Mouse (Mus musculus) megakaryocyte-erythroid progenitor cell, adult 5-6 weeks (primary cell): ENCODE measurements around the gene Mgme1. TPM values are rescaled to one million over a fixed set of nuclear protein-coding genes. Genes with fewer than 3 reads are reported as not detected.

Experiments
- ATAC-seq: replicated peaks from 2 replicates; pipeline ENCODE4 v1.8.0; 2016; ENCODE audit warnings: mild to moderate bottlenecking, inconsistent platforms; ENCODE audit not compliant: severe bottlenecking, poor library complexity, low FRiP score, low TSS enrichment
- total RNA-seq, 2 experiments: library from RNA; stranded (forward) in 1 of 2; stranded (reverse) in 1 of 2; fragments of 200-1000, 215-1000 nt in 1 of 2; fragments of >200 nt in 1 of 2; fragmentation: Nextera tagmentation in 1 of 2; gene quantifications; 2 replicates each; pipeline ENCODE4 v1.2.3; 2014 to 2017

Gene Mgme1
- total RNA-seq (2014; fragmentation: Nextera tagmentation), result 9.5 and 16.1 TPM in 2 replicates
- total RNA-seq (2017), result 24.7 and 31.8 TPM in 2 replicates

GRCm38 (mm10) chr2:144270507-144271420 is at the start of gene Mgme1, which contains the start of gene Snx5:
Mgme1 (plus strand) TSS chr2:144270663.
Snx5 (minus strand) TSS chr2:144270906.
- ATAC-seq, result peak; percentile 85

GRCm38 (mm10) chr2:144224351-144224750 is 46.1 kb upstream of the Mgme1 start:
- ATAC-seq, result peak; percentile 73

DNA sequence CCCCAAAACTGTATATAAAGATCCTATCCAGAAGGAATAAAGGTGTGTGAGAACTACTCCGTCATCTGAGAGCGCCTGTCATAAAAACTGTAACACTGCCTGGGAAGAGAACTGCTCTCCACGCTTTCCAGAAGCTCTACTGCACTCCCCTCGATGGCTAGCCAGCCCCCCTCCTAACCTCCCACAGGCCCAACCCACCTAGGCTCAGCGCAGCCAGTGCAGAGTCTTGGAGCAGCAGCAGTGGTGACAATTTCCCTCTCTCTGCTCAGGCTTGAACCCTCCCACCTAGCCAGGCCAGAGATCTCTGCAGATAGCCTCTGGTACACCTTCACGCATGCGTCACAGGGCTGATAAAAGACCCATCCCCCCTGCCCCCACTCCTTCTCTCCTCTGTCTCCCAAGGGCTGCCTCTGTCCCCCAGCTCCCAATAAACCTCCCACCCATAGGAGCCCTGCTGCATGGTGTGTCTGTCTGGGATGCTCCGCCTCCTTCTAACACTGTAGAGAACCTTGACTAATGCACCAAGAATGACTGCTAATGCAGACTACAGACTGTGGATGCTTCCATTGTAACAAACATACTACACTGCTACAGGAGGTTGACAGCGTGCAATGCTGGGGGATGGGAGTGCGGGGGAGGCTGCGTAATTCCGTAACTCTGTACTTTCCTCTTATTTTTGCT is 43.4 kb upstream of the Mgme1 start:
- ATAC-seq, result no peak

DNA sequence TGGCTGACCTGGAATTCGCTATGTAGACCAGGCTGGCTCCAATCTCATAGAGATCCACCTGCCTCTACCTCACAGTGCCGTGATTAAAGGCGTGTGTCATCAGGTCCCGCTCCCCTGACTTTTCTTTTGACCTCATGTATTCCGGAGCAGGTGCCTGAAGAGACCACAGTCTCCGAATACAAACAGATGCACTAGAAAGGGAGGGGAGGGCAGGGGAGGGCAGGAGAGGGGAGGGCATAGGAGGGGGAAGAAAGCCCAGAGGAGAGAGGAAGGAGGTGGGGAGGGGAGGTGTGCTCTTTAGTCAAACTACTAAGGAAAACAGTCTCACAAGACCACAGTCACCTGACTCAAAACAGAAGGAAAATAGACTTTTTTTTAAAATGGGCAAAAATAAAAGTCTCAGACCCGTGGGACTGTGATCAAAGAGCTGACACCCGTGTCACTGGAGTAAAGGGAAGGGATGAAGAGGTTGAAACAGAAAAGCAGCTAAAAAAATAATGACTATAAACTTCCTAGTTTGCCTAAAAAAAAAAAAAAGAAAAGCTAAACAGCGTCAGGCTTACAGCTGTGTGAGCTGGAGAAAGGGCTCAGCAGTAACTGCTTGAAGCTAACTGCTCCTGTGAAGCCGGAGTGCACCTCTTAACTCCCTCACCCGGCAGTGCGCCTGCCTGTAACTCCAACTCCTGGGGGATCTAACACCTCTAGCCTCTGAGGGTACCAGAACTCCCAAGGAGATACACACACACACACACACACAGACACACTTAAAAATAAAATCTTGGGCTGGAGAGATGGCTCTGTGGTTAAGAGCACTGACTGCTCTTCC is 41.7 kb upstream of the Mgme1 start:
- no peak for ATAC-seq

- ATAC-seq, result peak; percentile 58
Measured at GRCm38 (mm10) chr2:144229647-144230046, 40.8 kb upstream of the Mgme1 start.

DNA sequence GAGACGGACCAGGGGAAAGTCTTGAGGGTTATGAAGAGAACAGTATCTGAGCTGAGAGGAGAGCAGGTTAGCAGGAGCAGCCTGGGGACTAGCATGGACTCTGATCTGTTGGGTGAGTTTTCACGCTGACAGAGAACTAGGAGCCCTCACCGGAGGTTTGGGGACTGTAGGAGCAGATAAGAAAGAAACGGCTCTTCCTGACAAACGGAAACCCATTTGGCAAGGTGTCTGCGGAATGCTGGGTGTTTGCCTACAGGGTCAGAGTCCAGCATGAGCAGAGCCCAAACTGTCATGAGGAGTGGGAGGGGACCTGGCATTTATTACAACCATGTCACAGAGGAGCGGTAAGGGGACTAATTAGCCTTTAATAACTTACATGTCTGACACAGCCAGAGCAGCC is 40.0 kb upstream of the Mgme1 start:
- peak; percentile 67 for ATAC-seq

- ATAC-seq, result peak; percentile 79
Measured at GRCm38 (mm10) chr2:144231115-144231514, 39.3 kb upstream of the Mgme1 start.

GRCm38 (mm10) chr2:144233534-144233933 is 36.9 kb upstream of the Mgme1 start:
- no peak for ATAC-seq

- no peak for ATAC-seq
Measured at GRCm38 (mm10) chr2:144235776-144236175, 34.7 kb upstream of the Mgme1 start.

DNA sequence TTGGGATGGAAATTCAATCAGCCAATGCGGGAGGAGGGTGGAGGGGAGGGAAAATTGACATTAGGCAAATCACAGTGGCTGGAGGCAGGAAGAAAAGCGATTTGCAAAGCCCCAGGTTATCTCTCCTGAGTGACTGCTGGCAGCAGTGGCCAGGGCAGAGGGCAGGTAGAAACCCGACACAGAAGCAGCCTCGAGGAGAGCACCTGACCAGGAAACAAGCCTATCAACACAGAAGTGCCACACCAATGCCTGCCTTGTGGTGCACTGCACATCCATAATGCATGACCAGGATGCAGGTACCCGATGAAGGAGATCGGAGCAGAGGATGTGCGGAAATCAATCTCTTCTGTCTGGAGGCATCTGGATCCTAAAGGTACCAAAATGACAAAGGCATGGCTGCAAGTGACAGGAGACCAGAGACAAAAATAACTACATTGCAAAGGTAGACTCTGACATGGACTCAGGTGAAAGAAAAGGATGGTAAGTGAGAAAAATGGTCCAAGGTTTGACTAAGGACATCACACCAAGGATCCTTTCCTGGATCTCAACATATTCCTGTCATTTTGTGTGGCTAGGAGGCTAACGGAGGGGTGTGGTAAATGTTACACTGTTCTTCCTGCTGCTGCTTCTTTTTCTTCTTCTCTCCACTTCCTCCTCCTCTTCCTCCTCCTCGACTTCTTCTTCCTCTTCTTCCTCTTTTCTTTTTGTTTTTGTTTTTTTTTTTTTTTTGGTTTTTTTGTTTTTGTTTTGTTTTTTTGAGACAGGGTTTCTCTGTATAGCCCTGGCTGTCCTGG is 33.5 kb upstream of the Mgme1 start:
- no peak for ATAC-seq

DNA sequence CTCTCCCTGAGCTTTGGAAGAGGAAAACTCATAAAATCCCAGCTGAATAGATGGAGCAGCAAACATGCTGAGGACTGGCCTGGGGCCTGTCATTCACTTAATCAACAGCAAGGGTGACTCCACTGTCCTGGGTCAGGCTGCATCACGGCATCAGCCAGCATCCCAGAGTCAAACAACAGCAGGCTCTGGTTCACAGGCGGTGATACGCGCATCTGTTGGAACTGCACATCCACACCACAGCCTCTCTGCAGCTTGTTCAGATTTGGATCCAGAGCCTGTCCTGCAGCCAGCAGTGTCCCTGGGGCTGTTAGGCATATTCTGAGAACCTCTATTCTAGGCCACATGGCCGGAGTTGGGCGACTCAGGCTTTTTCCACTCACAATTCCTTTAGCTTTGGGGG is 32.1 kb upstream of the Mgme1 start:
- no peak for ATAC-seq

DNA sequence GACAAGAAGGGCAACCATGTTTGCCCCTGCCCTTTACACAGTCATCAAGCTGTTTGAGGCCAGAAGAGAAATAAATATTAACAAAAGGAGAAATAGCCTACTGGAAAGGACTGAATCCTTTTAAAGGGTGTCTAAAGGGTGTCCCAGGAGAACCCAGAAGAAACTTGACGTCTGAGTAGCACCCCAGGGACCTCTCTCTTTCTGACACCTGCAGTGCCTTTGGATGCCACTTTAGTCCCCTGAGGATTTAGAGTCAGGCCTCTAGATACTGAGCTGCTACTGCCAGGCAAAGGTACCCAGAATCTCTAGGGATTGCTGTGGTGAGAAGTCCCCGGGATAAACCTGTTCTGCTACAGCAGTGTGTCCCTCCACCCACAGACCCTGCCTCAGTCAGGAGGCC is 31.1 kb upstream of the Mgme1 start:
- no peak for ATAC-seq

DNA sequence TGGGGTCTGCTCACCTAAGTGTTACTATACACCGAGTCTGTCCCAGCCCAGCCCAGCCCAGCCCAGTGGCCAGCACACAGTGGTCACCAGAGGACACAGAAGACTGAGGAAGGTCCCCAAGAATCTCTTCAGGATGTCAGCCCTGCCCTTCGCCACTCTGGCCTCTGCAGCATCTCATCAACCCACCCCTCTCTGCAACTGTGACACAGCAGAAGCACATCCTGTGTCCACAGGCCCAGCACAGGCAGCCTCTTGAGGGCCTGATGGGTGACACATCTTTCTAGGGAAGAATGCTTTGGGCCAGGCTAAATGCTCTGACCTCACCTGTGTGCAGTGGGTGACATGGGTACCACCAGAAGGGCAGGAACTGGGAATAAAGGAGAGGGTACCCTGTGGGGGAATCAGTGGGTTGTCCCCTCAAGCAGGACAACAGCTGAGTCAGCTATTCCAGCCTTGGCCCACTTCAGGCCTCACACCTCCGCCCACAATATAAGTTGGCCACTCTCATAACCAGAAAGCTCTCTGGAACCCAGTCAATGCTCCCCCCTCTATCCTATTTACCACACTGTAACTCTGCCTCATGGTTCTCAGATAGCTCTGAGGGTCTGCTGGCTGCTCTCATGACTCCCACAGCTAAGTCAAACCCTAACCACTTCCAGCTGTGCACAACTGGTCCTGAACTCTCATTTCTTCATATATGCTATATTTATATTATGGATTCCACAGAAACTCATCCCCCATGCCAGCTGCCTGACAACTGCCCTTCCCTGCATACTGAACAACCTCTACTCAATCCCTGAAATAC is 30.2 kb upstream of the Mgme1 start:
- no peak for ATAC-seq

GRCm38 (mm10) chr2:144245464-144245863 is 25.0 kb upstream of the Mgme1 start:
- no peak for ATAC-seq

GRCm38 (mm10) chr2:144246270-144246669 is 24.2 kb upstream of the Mgme1 start:
- no peak for ATAC-seq

- peak; percentile 19 for ATAC-seq
Measured at GRCm38 (mm10) chr2:144247337-144247978, 23.0 kb upstream of the Mgme1 start.

GRCm38 (mm10) chr2:144248613-144249376 is 21.7 kb upstream of the Mgme1 start:
- peak; percentile 6 for ATAC-seq
